Mouse (Mus musculus) mesoderm, embryonic 11.5 days (tissue): ENCODE results near the gene Grip1.
A peak's percentile ranks its signal among the peaks of the same experiment; 100 is the strongest.
"Not testable (repeated sequence)": the region's sequence is repeated elsewhere in the genome, so short reads cannot be mapped to it uniquely, and the experiment has no call there.

ENCODE experiments used
- DNase-seq: peaks from one replicate; pipeline ENCODE4 v3.0.0-alpha.2; 2012; ENCODE audit warnings: low read depth, low spot score

Gene Grip1

GRCm38 (mm10) chr10:120044714-120045234 is 591.1 kb downstream of the Grip1 start:
- DNase-seq, result no peak

- no peak for DNase-seq
Observed at GRCm38 (mm10) chr10:120060579-120061237, 607.1 kb downstream of the Grip1 start.

GRCm38 (mm10) chr10:120061238-120062130 is 607.9 kb downstream of the Grip1 start:
- no peak for DNase-seq

DNA sequence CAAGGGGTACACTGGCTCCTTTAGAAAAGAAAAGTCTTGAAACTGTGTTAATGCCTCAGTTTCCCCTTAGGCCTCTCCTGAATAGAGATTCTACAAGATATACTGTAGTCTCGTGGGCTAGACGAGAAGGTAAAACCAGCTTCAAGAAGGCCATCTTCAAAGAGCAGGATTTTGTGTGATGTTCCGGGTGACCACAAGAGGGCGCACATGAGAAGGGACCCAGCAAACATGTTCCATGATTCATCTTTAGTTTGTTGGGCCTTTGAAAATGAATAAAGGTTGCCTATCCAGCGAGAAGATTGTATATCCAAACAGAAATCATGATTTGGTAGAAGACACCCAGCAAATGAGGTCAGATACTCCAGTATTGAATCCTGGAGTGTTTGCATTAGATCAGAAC is 610.8 kb downstream of the Grip1 start:
- DNase-seq, result peak; percentile 64

DNA sequence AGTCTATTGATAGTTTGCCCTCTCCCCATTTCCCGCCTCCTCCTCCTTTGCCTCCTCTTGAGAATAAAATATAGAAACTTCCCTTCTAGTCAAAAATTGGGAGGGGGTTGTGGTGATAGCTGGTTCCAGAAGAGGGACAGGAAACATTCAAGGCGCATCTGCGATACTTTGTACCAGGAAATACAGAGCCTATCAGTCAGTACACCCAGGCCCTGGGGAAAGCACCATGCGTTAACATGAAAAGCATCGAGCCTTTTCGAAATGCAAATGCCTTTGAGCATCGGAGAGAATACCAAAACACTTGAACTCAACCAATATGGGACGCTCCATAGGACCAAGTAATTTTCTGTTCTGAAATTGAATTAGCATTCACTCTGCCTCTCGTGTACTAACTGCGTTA is 612.7 kb downstream of the Grip1 start:
- DNase-seq, result no peak

DNA sequence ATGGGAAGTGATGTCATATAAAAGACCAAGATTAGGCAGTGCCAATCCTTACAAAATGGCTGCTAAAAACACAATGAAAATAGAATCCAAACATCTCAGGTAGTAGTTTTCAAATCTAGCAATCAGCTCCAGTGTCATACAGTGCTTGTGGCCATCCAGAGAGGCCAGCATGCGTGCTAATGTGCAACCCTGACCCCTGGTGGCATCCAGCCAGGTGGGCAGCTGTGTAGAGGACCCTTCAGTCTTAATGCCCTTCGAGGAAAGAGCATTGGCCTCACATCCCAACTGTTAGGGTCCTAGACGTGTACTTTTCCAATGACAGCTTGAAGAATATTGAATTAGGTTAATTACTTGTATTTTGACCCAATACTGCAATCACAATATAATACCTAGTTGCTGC is 624.2 kb downstream of the Grip1 start:
- no peak for DNase-seq

- no peak for DNase-seq
Observed at GRCm38 (mm10) chr10:120092548-120092947, 638.9 kb downstream of the Grip1 start.

DNA sequence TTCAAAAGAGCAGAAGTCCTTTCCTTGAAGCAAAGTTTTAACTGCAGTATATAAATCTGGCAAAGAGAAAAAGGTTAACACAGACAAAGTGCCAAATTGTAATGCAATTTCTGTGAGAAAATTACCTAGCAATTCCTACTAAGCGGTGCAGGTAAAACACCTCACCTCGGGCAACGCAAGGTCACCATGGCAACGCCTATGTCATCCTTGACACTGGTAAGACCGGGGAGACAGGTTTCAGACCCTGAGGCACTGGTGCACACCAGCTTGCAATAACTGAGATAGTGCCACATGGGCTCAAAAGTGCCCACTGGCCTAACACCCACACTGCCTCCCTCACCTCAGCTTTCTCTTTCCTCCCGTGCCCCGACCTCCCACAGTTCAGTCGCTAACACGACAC is 641.5 kb downstream of the Grip1 start:
- DNase-seq, result no peak

DNA sequence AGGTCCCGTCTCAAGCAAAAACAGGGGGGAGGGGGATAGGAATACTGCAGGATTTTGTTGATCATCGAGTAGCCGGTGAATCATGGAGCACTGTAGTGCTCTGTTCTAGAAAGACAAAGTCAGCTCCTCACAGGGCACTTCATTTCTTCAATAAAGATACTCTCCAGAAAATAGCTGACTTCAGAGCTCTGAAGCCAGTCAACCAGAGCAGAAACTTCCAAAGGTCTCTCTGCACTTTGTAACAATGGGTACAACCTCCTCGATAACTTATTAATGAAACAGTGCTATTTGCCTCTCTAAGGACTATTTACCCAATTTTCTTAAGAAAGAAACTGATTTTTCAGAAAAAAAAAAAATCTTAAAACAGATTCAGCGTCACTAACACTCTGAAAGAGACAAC is 642.1 kb downstream of the Grip1 start:
- no peak for DNase-seq

DNA sequence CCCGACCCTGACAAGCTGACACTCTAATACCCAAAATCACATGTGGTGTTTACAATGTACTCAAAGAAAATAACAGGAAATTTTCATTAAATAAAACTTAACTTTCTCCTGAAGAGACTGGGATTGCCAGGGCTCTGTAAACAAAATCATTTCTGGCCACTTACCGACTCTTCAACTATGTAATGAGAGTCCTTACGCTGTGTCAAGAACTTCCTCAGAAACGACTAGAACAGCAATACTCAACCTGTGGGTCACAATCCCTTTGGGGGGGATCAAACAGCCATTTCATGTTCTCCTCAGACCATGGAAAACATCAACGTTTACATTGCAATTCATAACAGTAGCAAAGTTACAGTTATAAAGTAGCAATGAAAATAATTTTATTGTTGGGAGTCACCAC is 643.9 kb downstream of the Grip1 start:
- DNase-seq, result no peak

GRCm38 (mm10) chr10:120100806-120101205 is 647.2 kb downstream of the Grip1 start:
- DNase-seq, result no peak

DNA sequence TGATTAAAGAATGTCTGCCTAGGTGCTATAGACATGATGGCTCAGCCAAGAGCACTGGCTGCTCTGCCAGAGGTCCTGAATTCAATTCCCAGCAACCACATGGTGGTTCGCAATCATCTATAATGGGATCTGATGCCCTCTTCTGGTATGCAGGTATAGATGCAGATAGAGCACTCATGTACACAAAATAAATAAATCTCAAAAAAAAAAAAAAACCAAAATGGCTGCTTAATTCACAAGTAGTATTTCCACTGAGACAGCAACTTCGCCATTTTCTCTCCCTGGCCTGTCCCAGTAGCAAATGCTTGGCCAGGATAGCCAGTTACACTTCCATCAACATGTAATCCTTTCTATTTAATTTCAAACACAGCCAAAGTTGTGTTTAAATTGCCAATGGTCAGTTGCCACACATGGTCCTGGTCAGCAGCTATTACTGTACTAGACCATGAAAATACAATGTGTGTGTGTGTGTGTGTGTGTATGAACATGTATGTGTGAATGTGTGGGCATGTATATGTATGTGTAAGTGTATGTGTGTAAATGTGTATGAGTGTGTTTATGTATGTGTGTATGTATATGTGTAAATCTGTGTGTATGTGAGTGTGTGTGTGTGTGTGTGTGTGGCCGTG is 658.2 kb downstream of the Grip1 start:
- no peak for DNase-seq

GRCm38 (mm10) chr10:120112507-120113396 is 659.1 kb downstream of the Grip1 start, which contains the start of gene Helb:
Gene Helb, minus strand, starts transcription at chr10:120112987.
- peak; percentile 96 for DNase-seq

- DNase-seq, result not testable (repeated sequence)
Observed at GRCm38 (mm10) chr10:120113482-120113881, 659.9 kb downstream of the Grip1 start.

DNA sequence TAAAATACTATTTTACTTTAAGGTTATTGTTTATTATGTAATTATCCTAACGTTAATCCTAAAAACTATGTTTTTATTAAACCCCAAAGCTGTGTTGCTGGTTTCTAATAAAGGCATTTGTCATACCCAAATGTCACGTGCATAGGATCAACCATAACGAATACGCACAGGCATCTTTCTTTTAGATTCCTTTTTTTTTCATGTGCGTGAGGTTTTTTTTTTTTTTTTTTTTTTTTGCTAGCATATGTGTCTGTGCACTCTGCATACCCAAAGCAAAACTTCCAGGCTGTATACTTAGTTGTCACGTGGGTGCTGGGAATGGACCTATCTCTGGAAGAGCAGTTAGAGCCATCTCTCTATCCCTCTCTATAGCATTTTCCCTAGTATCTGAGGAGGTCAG is 660.4 kb downstream of the Grip1 start:
- DNase-seq, result no peak

GRCm38 (mm10) chr10:120114493-120114892 is 660.9 kb downstream of the Grip1 start:
- DNase-seq, result no peak

GRCm38 (mm10) chr10:120115249-120115648 is 661.6 kb downstream of the Grip1 start:
- DNase-seq, result no peak

- DNase-seq, result no peak
Observed at GRCm38 (mm10) chr10:120123721-120124120, 670.1 kb downstream of the Grip1 start.

DNA sequence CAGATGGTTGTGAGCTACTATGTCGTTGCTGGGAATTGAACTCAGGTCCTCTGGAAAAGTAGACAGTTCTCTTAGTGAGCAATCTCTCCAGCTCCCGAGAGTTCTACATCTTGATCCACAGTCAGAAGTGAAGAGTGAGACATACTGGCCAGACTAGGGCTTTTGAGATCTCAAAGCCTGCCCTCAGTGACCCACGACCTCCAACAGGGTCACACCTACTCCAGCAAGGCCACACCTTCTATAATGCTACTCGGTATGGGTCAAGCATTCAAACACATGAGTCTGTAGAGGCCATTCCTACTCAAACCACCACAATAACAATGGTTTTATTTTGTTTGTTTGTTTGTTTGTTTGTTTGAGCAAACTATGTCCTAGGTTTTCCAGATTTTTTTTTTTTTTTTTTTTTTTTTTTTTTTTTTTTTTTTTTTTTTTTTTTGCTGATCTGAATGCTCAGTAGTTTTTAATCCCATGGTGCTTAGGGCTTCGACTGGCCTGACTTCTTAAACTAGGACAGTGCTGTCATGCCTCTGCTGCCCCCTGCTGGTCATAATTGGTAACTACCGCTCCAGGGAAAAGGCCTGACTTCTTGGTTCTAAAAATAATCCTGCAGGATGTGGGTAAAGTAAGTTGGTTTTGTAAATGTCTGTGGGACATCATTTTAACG is 671.3 kb downstream of the Grip1 start:
- peak; percentile 84 for DNase-seq

GRCm38 (mm10) chr10:120125465-120125857 is 671.8 kb downstream of the Grip1 start:
- no peak for DNase-seq
